In the genomic region with DNA sequence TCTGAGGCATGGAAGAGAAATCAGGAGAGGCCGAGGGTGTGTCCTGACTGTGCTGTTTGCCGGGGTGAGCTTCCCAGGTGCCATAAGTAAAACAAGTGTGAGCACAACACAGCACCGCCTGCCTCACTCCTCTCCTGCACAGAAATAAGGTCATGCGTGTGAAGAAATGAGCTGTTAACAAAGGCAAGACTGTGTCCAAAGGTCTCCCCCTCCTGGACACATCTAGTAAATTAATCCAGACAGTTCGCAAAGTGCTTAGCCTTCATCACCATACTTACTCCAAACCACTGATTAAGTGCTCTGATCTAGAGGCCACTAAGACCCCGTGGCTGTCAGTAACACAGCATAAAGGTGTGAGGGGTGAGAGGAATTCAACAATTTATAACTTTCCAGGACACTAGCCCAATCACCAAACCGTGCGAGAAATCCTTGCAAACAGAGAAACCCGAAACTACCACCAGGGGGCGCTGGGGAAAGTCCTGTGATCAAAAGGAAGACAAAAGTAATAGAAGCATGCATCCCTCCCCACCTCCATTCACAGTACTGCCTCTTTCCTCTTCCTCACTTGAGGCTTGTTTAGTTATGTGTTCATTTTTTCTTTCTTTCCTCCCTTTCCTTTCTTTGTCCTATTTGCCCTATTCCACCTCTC, we compare ENCODE assay signal across 10 mouse cellular contexts. TPM values are rescaled to one million over a fixed set of nuclear protein-coding genes. Genes with fewer than 3 reads are reported as not detected.
DNase-seq lines count a peak whose midpoint lies in the region; ATAC-seq and TF ChIP-seq lines count a peak whose summit lies in the region.
"Had no signal": no experiment of that assay in that cellular context is flagged by ENCODE, and none has a peak within 500 bp of the region (broad histone marks: within the 10 kb centered on the region; RNA-seq: fewer than 3 reads in every experiment).

No protein-coding gene starts in this region.

- 55% methylated on average over 10 of the region's 10 CpGs for WGBS in hindbrain, postnatal 0 days
- 58% methylated on average over 10 of the region's 10 CpGs for WGBS in hindbrain, embryonic 12.5 days
- WGBS in heart, embryonic 12.5 days: 51% methylated on average over 10 of the region's 10 CpGs

- no peaks in the 10 kb centered on the region for H3K27me3 ChIP-seq in hindbrain, postnatal 0 days (ENCODE audit: insufficient read depth, low read length)
- H3K27me3 ChIP-seq in hindbrain, embryonic 12.5 days: no peaks in the 10 kb centered on the region
- no peaks in the 10 kb centered on the region for H3K27me3 ChIP-seq in heart, embryonic 12.5 days (replicated peaks)
- H3K27me3 ChIP-seq: stomach, embryonic 15.5 days had no signal

- no peak overlapping the region for H3K4me2 ChIP-seq in hindbrain, postnatal 0 days (ENCODE audit: low read depth, low read length)
- H3K4me2 ChIP-seq in hindbrain, embryonic 12.5 days (replicated peaks): no peak overlapping the region
- no peak overlapping the region for H3K4me2 ChIP-seq in heart, embryonic 12.5 days
- H3K4me2 ChIP-seq: stomach, embryonic 15.5 days had no signal

- no peak overlapping the region for H3K4me3 ChIP-seq in hindbrain, postnatal 0 days (ENCODE audit: low read length)
- no peak overlapping the region for H3K4me3 ChIP-seq in hindbrain, embryonic 12.5 days
- no peak overlapping the region for H3K4me3 ChIP-seq in heart, embryonic 12.5 days
- H3K4me3 ChIP-seq: stomach, embryonic 15.5 days had no signal

- ATAC-seq in hindbrain, postnatal 0 days: no peak
- no peak for ATAC-seq in hindbrain, embryonic 12.5 days (ENCODE audit: low FRiP score)
- ATAC-seq in heart, embryonic 12.5 days (ENCODE audit: insufficient number of reproducible peaks, low FRiP score): no peak
- ATAC-seq: forebrain, embryonic 16.5 days had no signal

- H3K9ac ChIP-seq in hindbrain, postnatal 0 days (replicated peaks; ENCODE audit: low read length): no peak overlapping the region
- no peak overlapping the region for H3K9ac ChIP-seq in hindbrain, embryonic 12.5 days
- no peak overlapping the region for H3K9ac ChIP-seq in heart, embryonic 12.5 days
- H3K9ac ChIP-seq: stomach, embryonic 15.5 days had no signal

- H3K27ac ChIP-seq in hindbrain, postnatal 0 days: no peak overlapping the region
- H3K27ac ChIP-seq in hindbrain, embryonic 12.5 days: no peak overlapping the region
- H3K27ac ChIP-seq in heart, embryonic 12.5 days (ENCODE audit: poor library complexity, severe bottlenecking): no peak overlapping the region
- H3K27ac ChIP-seq: stomach, embryonic 15.5 days had no signal

- DNase-seq in hindbrain, postnatal 0 days (ENCODE audit: low spot score): no peak
- DNase-seq in thymus, postnatal 0 days (ENCODE audit: low spot score): peak; percentile 4
- no peak for DNase-seq in thymus, postnatal 25 days
- DNase-seq in embryo, embryonic 10.5 days (ENCODE audit: low spot score): peak; percentile 41
- DNase-seq in testis, postnatal 14 days (ENCODE audit: low spot score): peak; percentile 10
- DNase-seq in thymus, postnatal 14 days: no peak

- TF ChIP-seq CTCF in hindbrain, postnatal 0 days (IDR thresholded peaks at IDR 0.05; ENCODE audit: low read depth): peak; percentile 38

- no peaks in the 10 kb centered on the region for H3K36me3 ChIP-seq in hindbrain, postnatal 0 days (ENCODE audit: insufficient read depth, low read length)
- H3K36me3 ChIP-seq in hindbrain, embryonic 12.5 days: no peaks in the 10 kb centered on the region
- H3K36me3 ChIP-seq in heart, embryonic 12.5 days: no peaks in the 10 kb centered on the region
- H3K36me3 ChIP-seq: stomach, embryonic 15.5 days had no signal

- no peaks in the 10 kb centered on the region for H3K9me3 ChIP-seq in hindbrain, postnatal 0 days (ENCODE audit: low read length)
- no peaks in the 10 kb centered on the region for H3K9me3 ChIP-seq in hindbrain, embryonic 12.5 days (replicated peaks)
- no peaks in the 10 kb centered on the region for H3K9me3 ChIP-seq in heart, embryonic 12.5 days (replicated peaks)
- H3K9me3 ChIP-seq: stomach, embryonic 15.5 days had no signal

- H3K4me1 ChIP-seq in hindbrain, postnatal 0 days (ENCODE audit: insufficient read depth, low read length): no peaks in the 10 kb centered on the region
- H3K4me1 ChIP-seq in hindbrain, embryonic 12.5 days: no peaks in the 10 kb centered on the region
- H3K4me1 ChIP-seq in heart, embryonic 12.5 days (replicated peaks): no peaks in the 10 kb centered on the region
- H3K4me1 ChIP-seq: stomach, embryonic 15.5 days had no signal

RNA-seq across cellular contexts. Expression of a gene that starts 15.7 kb away (rescaled TPM):
- total RNA-seq in hindbrain, postnatal 0 days (2014; rRNA removed): not detected in 2 replicates
- polyA plus RNA-seq in hindbrain, postnatal 0 days (2015; fragmentation: Nextera tagmentation; extraction: Ambion mirVana): not detected in 2 replicates
- polyA plus RNA-seq in hindbrain, embryonic 12.5 days (2016; fragmentation: Nextera tagmentation; extraction: Ambion mirVana): not detected in 2 replicates
- 0.12 and 0.17 TPM in 2 replicates for polyA plus RNA-seq in thymus, postnatal 0 days (2015; fragmentation: Nextera tagmentation; extraction: Ambion mirVana)
- not detected in 2 replicates for polyA plus RNA-seq in heart, embryonic 12.5 days (2016; fragmentation: Nextera tagmentation; extraction: Ambion mirVana)
- polyA plus RNA-seq: forebrain, embryonic 16.5 days; stomach, embryonic 15.5 days had no signal

RNA-seq across cellular contexts. Expression of a gene that starts 34.1 kb away (rescaled TPM):
- total RNA-seq in hindbrain, postnatal 0 days (2014; rRNA removed): not detected in 2 replicates
- polyA plus RNA-seq in hindbrain, postnatal 0 days (2015; fragmentation: Nextera tagmentation; extraction: Ambion mirVana): not detected in 2 replicates
- not detected in 2 replicates for polyA plus RNA-seq in hindbrain, embryonic 12.5 days (2016; fragmentation: Nextera tagmentation; extraction: Ambion mirVana)
- 0.59 and 1.0 TPM in 2 replicates for polyA plus RNA-seq in thymus, postnatal 0 days (2015; fragmentation: Nextera tagmentation; extraction: Ambion mirVana)
- polyA plus RNA-seq in heart, embryonic 12.5 days (2016; fragmentation: Nextera tagmentation; extraction: Ambion mirVana): not detected in 2 replicates
- polyA plus RNA-seq: forebrain, embryonic 16.5 days; stomach, embryonic 15.5 days had no signal

RNA-seq across cellular contexts. Expression of a gene that starts 37.5 kb away (rescaled TPM):
- 4.2 TPM in 1 of 2 replicates, not detected in the other for total RNA-seq in hindbrain, postnatal 0 days (2014; rRNA removed)
- polyA plus RNA-seq in hindbrain, postnatal 0 days (2015; fragmentation: Nextera tagmentation; extraction: Ambion mirVana): 1.4 and 2.3 TPM in 2 replicates
- polyA plus RNA-seq in hindbrain, embryonic 12.5 days (2016; fragmentation: Nextera tagmentation; extraction: Ambion mirVana): 0.41 TPM in 1 of 2 replicates, not detected in the other
- 3.1 and 3.9 TPM in 2 replicates for polyA plus RNA-seq in thymus, postnatal 0 days (2015; fragmentation: Nextera tagmentation; extraction: Ambion mirVana)
- not detected in 2 replicates for polyA plus RNA-seq in heart, embryonic 12.5 days (2016; fragmentation: Nextera tagmentation; extraction: Ambion mirVana)
- polyA plus RNA-seq: forebrain, embryonic 16.5 days had no signal

Comparison
In these comparisons a context has a peak if more than half of its experiments do, and no peak if none do; other contexts are left out.
1. DNase-seq: peak in thymus, postnatal 0 days (single experiment), embryo, embryonic 10.5 days (single experiment) and testis, postnatal 14 days (single experiment); none in hindbrain, postnatal 0 days (single experiment), thymus, postnatal 25 days (single experiment) and thymus, postnatal 14 days (single experiment).